Mouse (Mus musculus): Measurements from ENCODE around the gene Kcnab1. TPM values are rescaled to one million over a fixed set of nuclear protein-coding genes. Genes with fewer than 3 reads are reported as not detected.
"Not testable (repeated sequence)": the region's sequence is repeated elsewhere in the genome, so short reads cannot be mapped to it uniquely, and the experiment has no call there.

The Kcnab1 gene
- polyA plus RNA-seq, 1 experiment from 2014 or later = 10.3 TPM

GRCm38 (mm10) chr3:65385771-65386170 lies 276.6 kb downstream of the Kcnab1 start:
- DNase-seq (ENCODE audit: low spot score, missing footprints) = no peak
- Histone ChIP-seq H3K27ac (ENCODE audit: low read depth, low read length) (no peak overlapping the region), H3K27me3 (ENCODE audit: control insufficient read depth, insufficient read depth, low read length) (no peaks in the 10 kb centered on the region), H3K4me1 (ENCODE audit: control insufficient read depth, insufficient read depth, low read length) (no peaks in the 10 kb centered on the region), H3K9me3 (ENCODE audit: control insufficient read depth, low read length) (no peaks in the 10 kb centered on the region), H3K4me2 (no peak overlapping the region), H3K9ac (ENCODE audit: low read length) (no peak overlapping the region), H3K4me3 (ENCODE audit: low read depth, low read length) (no peak overlapping the region), H3K36me3 (ENCODE audit: control insufficient read depth, insufficient read depth, low read length) (peaks cover 15% of the 10 kb centered on the region)
- ATAC-seq (ENCODE audit: low FRiP score) = no peak

DNA sequence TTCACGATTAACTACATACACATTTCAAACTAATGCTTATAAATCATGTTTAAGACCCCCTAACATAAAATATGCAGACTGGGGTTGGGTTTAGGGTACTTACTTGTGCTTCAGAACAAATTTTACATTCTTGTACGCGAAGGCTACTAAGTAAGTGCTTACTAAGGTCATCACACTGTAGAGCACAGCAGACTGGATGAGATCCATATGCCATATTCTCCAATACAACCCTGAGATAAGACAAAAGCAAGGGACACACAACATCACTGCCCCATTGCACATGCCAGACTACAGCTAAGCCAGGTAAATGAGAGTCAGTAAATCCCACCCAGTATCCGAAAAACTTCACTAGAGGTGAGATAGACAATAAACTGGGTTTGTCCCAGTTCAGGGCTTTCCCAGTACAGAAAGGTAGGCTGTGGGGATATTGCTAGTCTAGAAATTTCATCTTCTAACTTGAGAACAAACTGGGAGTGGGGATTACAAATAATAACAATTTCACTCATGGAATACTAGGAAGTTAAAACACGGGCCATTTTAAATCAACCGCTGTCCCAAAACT lies 282.1 kb downstream of the Kcnab1 start:
- Histone ChIP-seq H3K4me2 (peak overlapping the region; percentile 81), H3K27ac (ENCODE audit: low read depth, low read length) (peak overlapping the region; percentile 75), H3K4me3 (ENCODE audit: low read depth, low read length) (peak overlapping the region; percentile 87), H3K27me3 (ENCODE audit: control insufficient read depth, insufficient read depth, low read length) (no peaks in the 10 kb centered on the region), H3K4me1 (ENCODE audit: control insufficient read depth, insufficient read depth, low read length) (peaks cover 6% of the 10 kb centered on the region; the same call in 1 of the 2 replicates), H3K9ac (ENCODE audit: low read length) (peak overlapping the region; percentile 91), H3K36me3 (ENCODE audit: control insufficient read depth, insufficient read depth, low read length) (peaks cover 13% of the 10 kb centered on the region), H3K9me3 (ENCODE audit: control insufficient read depth, low read length) (no peaks in the 10 kb centered on the region)
- DNase-seq (ENCODE audit: low spot score, missing footprints) (peak; percentile 88), ATAC-seq (ENCODE audit: low FRiP score) (no peak)
- 47% methylated on average over 6 of the region's 6 CpGs for WGBS

GRCm38 (mm10) chr3:65391784-65392420 lies 282.7 kb downstream of the Kcnab1 start:
- ATAC-seq (ENCODE audit: low FRiP score) = peak; percentile 70
- peak overlapping the region; percentile 87 for H3K4me3 ChIP-seq (ENCODE audit: low read depth, low read length)
- DNase-seq (ENCODE audit: low spot score, missing footprints) = peak; percentile 93

DNA sequence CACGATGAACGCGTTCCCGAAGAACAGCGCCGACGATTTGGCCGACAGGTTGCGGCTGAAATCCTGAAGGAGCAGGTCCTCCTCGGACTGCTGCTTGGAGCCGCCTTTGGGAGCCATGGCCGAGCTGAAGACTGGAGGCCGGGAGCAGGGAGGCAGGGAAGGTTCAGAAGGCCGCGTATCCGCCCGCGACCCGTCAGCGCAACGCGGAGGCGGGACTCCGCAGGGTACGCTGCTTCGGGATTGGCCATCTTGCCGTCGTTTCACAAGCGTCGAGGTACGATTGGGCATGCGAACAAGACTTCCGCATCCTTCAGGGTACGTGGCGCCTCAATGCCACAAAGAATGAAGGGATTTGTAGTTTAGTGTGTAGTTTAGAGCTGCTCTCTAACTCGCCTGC lies 283.2 kb downstream of the Kcnab1 start, which contains the start of gene Ssr3:
Ssr3 (minus strand) TSS at position 203 of the 397 bp plus-strand sequence.
- peak; percentile 99 for ATAC-seq (ENCODE audit: low FRiP score)
- H3K27me3 ChIP-seq (ENCODE audit: control insufficient read depth, insufficient read depth, low read length) = no peaks in the 10 kb centered on the region
- peaks cover 6% of the 10 kb centered on the region; the same call in 1 of the 2 replicates for H3K4me1 ChIP-seq (ENCODE audit: control insufficient read depth, insufficient read depth, low read length)
- DNase-seq (ENCODE audit: low spot score, missing footprints) = peak; percentile 99
- peak within 1 kb of the TSS; percentile 87 for H3K4me3 ChIP-seq (ENCODE audit: low read depth, low read length)
- H3K27ac ChIP-seq (ENCODE audit: low read depth, low read length) = peak within 1 kb of the TSS; percentile 75
- peak within 1 kb of the TSS; percentile 91 for H3K9ac ChIP-seq (ENCODE audit: low read length)
- H3K36me3 ChIP-seq (ENCODE audit: control insufficient read depth, insufficient read depth, low read length) = peaks cover 10% of the 10 kb centered on the region
- H3K4me2 ChIP-seq = peak within 1 kb of the TSS; percentile 81
- WGBS = under 1% methylated on average over 36 of the region's 36 CpGs
- H3K9me3 ChIP-seq (ENCODE audit: control insufficient read depth, low read length) = no peaks in the 10 kb centered on the region

More at GRCm38 (mm10) chr3:65391784-65392420, 282.7 kb downstream of the Kcnab1 start:
- Histone ChIP-seq H3K4me2 (peak overlapping the region; percentile 81), H3K36me3 (ENCODE audit: control insufficient read depth, insufficient read depth, low read length) (peaks cover 11% of the 10 kb centered on the region), H3K27ac (ENCODE audit: low read depth, low read length) (peak overlapping the region; percentile 75), H3K9ac (ENCODE audit: low read length) (peak overlapping the region; percentile 91), H3K9me3 (ENCODE audit: control insufficient read depth, low read length) (no peaks in the 10 kb centered on the region), H3K4me1 (ENCODE audit: control insufficient read depth, insufficient read depth, low read length) (peaks cover 6% of the 10 kb centered on the region; the same call in 1 of the 2 replicates), H3K27me3 (ENCODE audit: control insufficient read depth, insufficient read depth, low read length) (no peaks in the 10 kb centered on the region)
- WGBS = under 1% methylated on average over 37 of the region's 37 CpGs

DNA sequence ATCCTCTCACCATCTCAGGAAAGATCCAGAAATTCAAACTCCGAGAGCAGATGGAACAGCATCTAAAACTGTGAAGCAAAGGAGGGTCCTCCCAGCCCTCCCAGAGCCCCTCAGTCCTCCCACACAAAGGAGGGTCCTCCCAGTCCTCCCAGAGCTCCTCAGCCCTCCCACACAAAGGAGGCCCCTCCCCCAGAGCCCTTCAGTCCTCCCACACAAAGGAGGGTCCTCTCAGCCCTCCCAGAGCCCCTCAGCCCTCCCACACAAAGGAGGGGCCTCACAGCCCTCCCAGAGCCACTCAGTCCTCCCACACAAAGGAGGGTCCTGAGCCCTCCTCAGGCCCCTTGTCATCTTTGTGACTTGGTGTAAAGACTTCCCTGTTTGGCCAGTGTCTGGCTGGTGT lies 285.9 kb downstream of the Kcnab1 start:
- H3K4me2 ChIP-seq; H3K4me3 ChIP-seq (ENCODE audit: low read depth, low read length); H3K27me3 ChIP-seq (ENCODE audit: control insufficient read depth, insufficient read depth, low read length); ATAC-seq (ENCODE audit: low FRiP score); H3K9me3 ChIP-seq (ENCODE audit: control insufficient read depth, low read length); H3K36me3 ChIP-seq (ENCODE audit: control insufficient read depth, insufficient read depth, low read length); H3K27ac ChIP-seq (ENCODE audit: low read depth, low read length); H3K4me1 ChIP-seq (ENCODE audit: control insufficient read depth, insufficient read depth, low read length); H3K9ac ChIP-seq (ENCODE audit: low read length): not testable (repeated sequence)
- WGBS = 93% methylated on average over 1 of the region's 1 CpGs
- peak; percentile 82 for DNase-seq (ENCODE audit: low spot score, missing footprints)

DNA sequence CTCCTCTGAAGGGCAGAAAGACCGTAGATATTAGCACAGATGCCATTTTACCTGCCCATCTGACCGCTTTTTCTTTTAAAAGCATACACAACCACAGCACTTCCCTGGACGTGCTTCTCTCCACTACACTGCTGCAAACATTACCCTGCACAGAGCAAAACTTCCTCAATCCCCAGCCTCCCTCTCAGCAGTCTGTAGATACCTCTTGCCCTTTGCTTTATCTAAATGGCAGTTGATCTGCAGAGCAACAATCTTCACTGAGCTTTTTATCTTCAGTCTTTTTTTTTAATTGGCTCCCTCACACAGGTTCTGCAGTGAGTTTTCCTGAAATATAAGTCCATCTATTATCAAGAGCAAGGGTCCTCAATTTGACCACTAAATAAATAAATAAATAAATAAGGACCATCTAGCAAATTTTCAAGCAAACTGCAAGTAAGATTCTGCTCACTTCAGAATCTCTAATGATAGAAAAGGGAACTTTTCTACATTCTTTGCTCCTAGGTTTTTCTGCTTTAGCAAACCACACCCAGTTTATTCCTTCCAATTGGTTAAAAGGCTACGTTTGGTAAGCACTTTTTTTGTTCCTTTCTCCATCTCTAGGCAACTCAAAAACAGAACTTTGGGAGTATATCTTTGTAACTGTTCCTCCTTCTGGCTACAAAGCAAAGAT lies 287.8 kb downstream of the Kcnab1 start:
- Histone ChIP-seq H3K4me2 (no peak overlapping the region), H3K9ac (ENCODE audit: low read length) (no peak overlapping the region), H3K4me1 (ENCODE audit: control insufficient read depth, insufficient read depth, low read length) (no peaks in the 10 kb centered on the region), H3K4me3 (ENCODE audit: low read depth, low read length) (no peak overlapping the region), H3K36me3 (ENCODE audit: control insufficient read depth, insufficient read depth, low read length) (no peaks in the 10 kb centered on the region), H3K9me3 (ENCODE audit: control insufficient read depth, low read length) (no peaks in the 10 kb centered on the region), H3K27ac (ENCODE audit: low read depth, low read length) (no peak overlapping the region), H3K27me3 (ENCODE audit: control insufficient read depth, insufficient read depth, low read length) (no peaks in the 10 kb centered on the region)
- ATAC-seq (ENCODE audit: low FRiP score) = no peak
- WGBS = 81% methylated on average over 4 of the region's 4 CpGs
- DNase-seq (ENCODE audit: low spot score, missing footprints) = peak; percentile 10

- Histone ChIP-seq H3K4me3 (ENCODE audit: low read depth, low read length) (no peak overlapping the region), H3K27ac (ENCODE audit: low read depth, low read length) (no peak overlapping the region), H3K27me3 (ENCODE audit: control insufficient read depth, insufficient read depth, low read length) (no peaks in the 10 kb centered on the region), H3K4me2 (no peak overlapping the region), H3K4me1 (ENCODE audit: control insufficient read depth, insufficient read depth, low read length) (no peaks in the 10 kb centered on the region), H3K9ac (ENCODE audit: low read length) (no peak overlapping the region), H3K36me3 (ENCODE audit: control insufficient read depth, insufficient read depth, low read length) (no peaks in the 10 kb centered on the region), H3K9me3 (ENCODE audit: control insufficient read depth, low read length) (no peaks in the 10 kb centered on the region)
- no peak for ATAC-seq (ENCODE audit: low FRiP score)
- DNase-seq (ENCODE audit: low spot score, missing footprints) = no peak
- WGBS = 85% methylated on average over 3 of the region's 3 CpGs
Observed at GRCm38 (mm10) chr3:65397566-65397965, 288.4 kb downstream of the Kcnab1 start.

DNA sequence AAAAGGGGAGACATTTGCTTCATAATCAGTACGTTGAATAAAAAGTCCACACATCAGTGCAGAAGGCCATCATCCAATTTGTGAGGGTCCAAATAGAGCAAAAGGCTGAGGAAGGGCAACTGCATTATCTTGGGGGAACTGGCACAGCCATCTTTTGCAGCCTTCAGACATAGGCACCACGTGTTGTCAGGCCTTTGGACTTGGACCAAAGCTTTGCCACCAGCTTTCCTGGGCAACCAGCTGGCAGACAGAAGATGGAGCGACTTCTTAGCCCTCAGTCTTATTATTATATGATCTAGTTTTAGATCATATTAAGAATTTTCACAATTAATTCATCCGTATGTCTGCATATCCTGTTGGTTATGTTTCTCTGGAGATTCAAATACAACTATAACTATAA lies 296.6 kb downstream of the Kcnab1 start:
- Histone ChIP-seq H3K4me1 (ENCODE audit: control insufficient read depth, insufficient read depth, low read length) (no peaks in the 10 kb centered on the region), H3K27ac (ENCODE audit: low read depth, low read length) (no peak overlapping the region), H3K4me3 (ENCODE audit: low read depth, low read length) (no peak overlapping the region), H3K36me3 (ENCODE audit: control insufficient read depth, insufficient read depth, low read length) (no peaks in the 10 kb centered on the region), H3K9ac (ENCODE audit: low read length) (no peak overlapping the region), H3K9me3 (ENCODE audit: control insufficient read depth, low read length) (no peaks in the 10 kb centered on the region), H3K27me3 (ENCODE audit: control insufficient read depth, insufficient read depth, low read length) (no peaks in the 10 kb centered on the region), H3K4me2 (no peak overlapping the region)
- WGBS = 80% methylated on average over 4 of the region's 4 CpGs
- ATAC-seq (ENCODE audit: low FRiP score) (no peak), DNase-seq (ENCODE audit: low spot score, missing footprints) (no peak)

DNA sequence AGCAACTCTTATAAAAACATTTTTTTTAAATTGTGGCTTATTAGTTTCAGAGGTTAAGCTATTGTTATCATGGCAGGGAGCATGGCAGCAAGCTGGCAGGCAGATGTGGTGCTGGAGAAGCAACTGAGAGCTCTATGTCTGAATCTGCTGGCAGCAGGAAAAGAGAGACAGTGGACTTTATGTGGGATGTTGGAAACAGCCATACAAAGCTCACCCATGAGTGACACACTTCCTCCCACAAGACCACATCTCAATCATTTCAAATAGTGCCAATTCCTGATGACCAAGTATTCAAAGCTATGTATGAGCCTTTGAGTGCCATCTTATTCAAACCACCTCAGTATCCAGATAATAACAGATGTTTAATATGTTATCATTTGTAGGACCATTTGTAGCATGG lies 298.7 kb downstream of the Kcnab1 start:
- Histone ChIP-seq H3K36me3 (ENCODE audit: control insufficient read depth, insufficient read depth, low read length) (no peaks in the 10 kb centered on the region), H3K9ac (ENCODE audit: low read length) (no peak overlapping the region), H3K4me2 (no peak overlapping the region), H3K4me3 (ENCODE audit: low read depth, low read length) (no peak overlapping the region), H3K9me3 (ENCODE audit: control insufficient read depth, low read length) (no peaks in the 10 kb centered on the region), H3K4me1 (ENCODE audit: control insufficient read depth, insufficient read depth, low read length) (no peaks in the 10 kb centered on the region), H3K27me3 (ENCODE audit: control insufficient read depth, insufficient read depth, low read length) (no peaks in the 10 kb centered on the region), H3K27ac (ENCODE audit: low read depth, low read length) (no peak overlapping the region)
- DNase-seq (ENCODE audit: low spot score, missing footprints) (no peak), ATAC-seq (ENCODE audit: low FRiP score) (no peak)

Measured in midbrain, embryonic 11.5 days (tissue).